Mouse (Mus musculus) kidney, embryonic 15.5 days (tissue): ENCODE data around the gene 4930563M21Rik. TPM values are rescaled to one million over a fixed set of nuclear protein-coding genes. Genes with fewer than 3 reads are reported as not detected.

Experiments used
- ATAC-seq: fragments of 200-750 bp; cut with Nextera tagmentation; replicated peaks from 2 replicates; pipeline ENCODE4 v1.8.0; 2017; ENCODE audit warnings: moderate TSS enrichment; ENCODE audit not compliant: low FRiP score
- H3K27ac ChIP-seq: fragments of 300-500 bp; sonication (generic); 2 replicates; pipeline ENCODE4 v1.5.1; 2015; ENCODE audit warnings: mild to moderate bottlenecking, inconsistent platforms
- H3K27me3 ChIP-seq: fragments of 300-500 bp; sonication (generic); 2 replicates; pipeline ENCODE4 v1.6.1; 2015; ENCODE audit warnings: inconsistent platforms
- H3K36me3 ChIP-seq: fragments of 300-500 bp; sonication (generic); 2 replicates; pipeline ENCODE4 v1.6.1; 2015; ENCODE audit warnings: inconsistent platforms
- H3K4me1 ChIP-seq: fragments of 300-500 bp; sonication (generic); 2 replicates; pipeline ENCODE4 v1.6.1; 2015; ENCODE audit warnings: inconsistent platforms
- H3K4me2 ChIP-seq: fragments of 300-500 bp; sonication (generic); 2 replicates; pipeline ENCODE4 v1.6.1; 2015; ENCODE audit warnings: moderate library complexity, mild to moderate bottlenecking, inconsistent platforms
- H3K4me3 ChIP-seq: fragments of 300-500 bp; sonication (generic); replicated peaks from 2 replicates; pipeline ENCODE4 v1.5.1; 2015; ENCODE audit warnings: mild to moderate bottlenecking, inconsistent platforms
- H3K9ac ChIP-seq: fragments of 300-500 bp; sonication (generic); 2 replicates; pipeline ENCODE4 v1.6.1; 2015; ENCODE audit warnings: mild to moderate bottlenecking, inconsistent platforms
- H3K9me3 ChIP-seq: fragments of 300-500 bp; sonication (generic); replicated peaks from 2 replicates; pipeline ENCODE4 v1.6.1; 2016; ENCODE audit warnings: inconsistent platforms
- WGBS: fragments of 180-500 bp; shearing (Covaris S2); methylation state at CpG from one replicate; pipeline ENCODE4 v1.1.7; 2015; ENCODE audit warnings: mixed read lengths; 5-methylcytosine and 5-hydroxymethylcytosine counted together
- polyA plus RNA-seq: library from polyadenylated mRNA; unstranded; fragments of >200 nt; fragmentation: Nextera tagmentation; extraction: Ambion mirVana; gene quantifications from 2 replicates; pipeline ENCODE4 v1.2.1, GENCODE M21; 2015

Gene 4930563M21Rik
- polyA plus RNA-seq, 1 experiment from 2014 or later: not detected

DNA sequence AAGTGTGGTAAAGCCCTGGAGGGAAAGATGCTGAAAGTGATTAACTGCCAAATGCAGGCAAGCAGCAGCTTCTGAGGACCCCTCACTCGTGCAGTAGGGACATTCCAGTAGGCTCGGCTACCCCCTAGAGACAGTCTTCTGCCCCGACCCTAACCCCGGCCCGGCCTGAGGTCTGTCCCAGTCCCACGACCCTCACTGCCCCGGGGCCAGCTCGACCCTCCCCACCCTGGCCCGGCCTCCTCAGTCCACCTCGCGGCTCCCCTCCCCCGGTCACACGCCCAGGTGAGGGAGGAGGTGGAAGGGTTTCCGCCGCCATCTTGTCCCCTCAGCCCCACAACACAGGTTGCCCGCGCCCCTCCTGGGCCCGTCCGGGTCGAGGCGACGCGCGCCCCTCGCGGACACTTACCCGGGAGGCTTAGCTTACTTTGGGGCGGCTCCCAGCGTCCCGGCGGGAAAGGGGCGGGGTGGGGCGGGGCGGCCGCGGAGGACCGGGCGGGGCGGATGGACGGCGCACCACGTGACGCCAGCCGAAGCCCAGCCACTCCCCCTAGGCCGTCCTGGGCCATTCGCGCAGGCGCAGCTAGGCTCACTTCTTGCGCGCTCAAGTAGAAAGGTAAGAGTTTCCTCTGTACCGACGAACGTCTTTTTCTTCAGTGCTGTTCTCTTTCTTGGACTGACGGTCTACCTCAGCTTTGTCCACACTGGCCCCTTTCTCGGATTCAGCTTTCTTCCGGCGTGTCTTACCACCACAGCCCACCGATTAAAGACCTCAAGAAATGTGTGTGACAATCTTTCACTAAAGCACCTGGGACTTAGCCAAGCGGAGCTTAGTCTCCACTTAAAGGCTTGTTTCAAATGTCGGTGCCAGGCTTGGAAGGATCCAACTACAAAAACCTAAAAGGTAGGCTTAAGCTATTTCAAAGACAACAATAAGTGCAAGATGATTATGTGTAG, 72.4 kb downstream of the 4930563M21Rik start, which contains the start of gene Scaper:
Gene Scaper, minus strand, starts transcription at position 456 of the 954 bp plus-strand sequence.
- ATAC-seq: peak; percentile 98
- WGBS: under 1% methylated on average over 56 of the region's 60 CpGs
- H3K9ac ChIP-seq: peak within 1 kb of the TSS; percentile 75
- H3K4me1 ChIP-seq: peaks cover 28% of the 10 kb centered on the region
- peak within 1 kb of the TSS; percentile 90 for H3K27ac ChIP-seq
- no peaks in the 10 kb centered on the region for H3K27me3 ChIP-seq
- no peaks in the 10 kb centered on the region for H3K9me3 ChIP-seq
- no peaks in the 10 kb centered on the region for H3K36me3 ChIP-seq
- H3K4me3 ChIP-seq: peak within 1 kb of the TSS; percentile 76
- peak within 1 kb of the TSS; percentile 77 for H3K4me2 ChIP-seq

DNA sequence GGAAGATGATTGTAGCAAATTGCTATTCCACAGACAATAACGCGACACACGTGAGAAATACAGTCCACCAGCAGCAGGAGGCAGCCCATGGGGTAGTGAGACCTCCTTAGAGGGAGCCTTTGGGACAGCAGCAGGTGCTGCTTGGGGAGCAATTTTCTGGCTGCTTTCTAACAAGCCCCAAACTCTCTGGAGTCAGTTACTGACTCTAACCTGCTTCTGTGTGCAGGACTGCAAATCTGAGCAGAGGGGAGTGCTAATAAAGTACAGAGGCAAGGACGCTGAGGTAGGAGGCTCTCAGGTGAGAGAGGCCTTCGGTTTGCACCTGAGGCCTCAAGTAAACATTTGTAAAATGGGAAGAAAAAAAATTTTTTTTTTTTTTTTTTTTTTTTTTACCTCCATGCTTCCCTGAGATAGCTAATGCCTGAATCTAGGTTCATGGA, 73.1 kb downstream of the 4930563M21Rik start:
- peak overlapping the region; percentile 77 for H3K4me2 ChIP-seq
- H3K27ac ChIP-seq: peak overlapping the region; percentile 90
- H3K4me1 ChIP-seq: peaks cover 28% of the 10 kb centered on the region
- peak overlapping the region; percentile 75; the same call in 1 of the 2 replicates for H3K9ac ChIP-seq
- no peaks in the 10 kb centered on the region for H3K36me3 ChIP-seq
- H3K9me3 ChIP-seq: no peaks in the 10 kb centered on the region
- no peaks in the 10 kb centered on the region for H3K27me3 ChIP-seq
- ATAC-seq: no peak
- H3K4me3 ChIP-seq: peak overlapping the region; percentile 76
- WGBS: 41% methylated on average over 5 of the region's 5 CpGs

DNA sequence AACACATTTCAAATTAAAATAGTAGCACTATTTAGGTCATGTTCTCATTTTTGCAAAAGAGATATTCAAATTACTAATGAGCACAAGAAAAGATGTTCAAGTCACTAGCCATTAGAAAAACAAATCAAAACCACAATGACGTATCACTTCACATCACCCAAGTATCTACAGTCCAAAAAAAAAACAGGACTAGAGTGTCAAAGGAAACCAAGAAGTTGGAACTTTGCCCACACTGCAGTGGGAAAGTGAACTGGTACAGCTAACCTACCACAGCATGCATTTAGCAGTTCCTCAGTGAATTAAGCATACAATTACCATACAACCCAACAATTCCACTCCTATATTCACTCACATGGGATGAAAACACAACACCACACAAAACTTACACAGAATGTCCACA, 77.9 kb downstream of the 4930563M21Rik start:
- no peaks in the 10 kb centered on the region for H3K36me3 ChIP-seq
- 62% methylated on average over 1 of the region's 1 CpGs for WGBS
- no peak for ATAC-seq

DNA sequence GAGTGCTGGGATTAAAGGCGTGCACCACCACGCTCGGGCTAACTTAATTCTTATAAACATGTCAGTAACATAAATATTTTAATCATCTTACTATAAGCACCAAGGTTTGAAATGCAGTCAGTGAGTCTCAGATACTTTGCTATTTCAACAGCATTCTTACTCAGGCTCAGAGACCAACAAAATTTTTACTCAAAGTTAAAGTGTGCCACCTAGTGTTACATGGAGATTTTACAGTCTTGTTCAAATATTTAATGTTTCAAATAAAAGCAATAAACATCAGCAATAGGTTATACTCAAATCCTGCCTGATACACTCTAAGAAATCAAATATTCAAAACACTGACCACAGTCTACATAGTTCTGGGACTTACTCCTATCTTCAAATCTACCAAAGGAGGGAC, 91.8 kb downstream of the 4930563M21Rik start:
- Histone ChIP-seq H3K4me1 (no peaks in the 10 kb centered on the region), H3K36me3 (no peaks in the 10 kb centered on the region), H3K9me3 (no peaks in the 10 kb centered on the region), H3K9ac (no peak overlapping the region), H3K27ac (no peak overlapping the region), H3K4me2 (no peak overlapping the region), H3K4me3 (no peak overlapping the region), H3K27me3 (no peaks in the 10 kb centered on the region)
- no peak for ATAC-seq
- 66% methylated on average over 3 of the region's 3 CpGs for WGBS

More for the DNA sequence above, 77.9 kb downstream of the 4930563M21Rik start:
- H3K4me3 ChIP-seq: no peak overlapping the region
- no peaks in the 10 kb centered on the region for H3K27me3 ChIP-seq
- peaks cover 6% of the 10 kb centered on the region for H3K4me1 ChIP-seq
- H3K9me3 ChIP-seq: no peaks in the 10 kb centered on the region
- no peak overlapping the region for H3K27ac ChIP-seq
- H3K4me2 ChIP-seq: no peak overlapping the region
- no peak overlapping the region for H3K9ac ChIP-seq

DNA sequence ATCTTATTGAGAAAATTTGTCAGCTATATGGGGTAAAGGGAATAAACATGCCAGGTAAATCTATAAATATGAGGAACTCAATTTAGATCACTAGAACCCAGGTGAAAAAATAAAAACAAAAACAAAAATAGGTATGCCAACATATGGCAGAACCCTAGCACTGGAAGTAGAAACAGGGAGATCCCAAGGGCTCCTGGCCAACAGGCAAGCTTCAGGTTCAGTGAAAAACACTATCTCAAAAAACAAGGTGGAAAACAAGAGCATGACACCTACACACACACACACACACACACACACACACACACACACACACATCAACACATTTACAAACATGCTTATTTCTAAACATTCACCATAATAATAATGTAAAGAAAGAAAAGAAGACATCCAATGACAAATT, 93.6 kb downstream of the 4930563M21Rik start:
- ATAC-seq: no peak
- Histone ChIP-seq H3K4me2 (no peak overlapping the region), H3K4me1 (no peaks in the 10 kb centered on the region), H3K27me3 (no peaks in the 10 kb centered on the region), H3K36me3 (no peaks in the 10 kb centered on the region), H3K9ac (no peak overlapping the region), H3K27ac (no peak overlapping the region), H3K4me3 (no peak overlapping the region), H3K9me3 (no peaks in the 10 kb centered on the region)

Other genes starting within 250 kb of the 4930563M21Rik start
- 9.0 and 9.5 TPM in 2 replicates for gene Scaper, start 72.4 kb downstream of the 4930563M21Rik start, polyA plus RNA-seq
- gene Rcn2, start 31.3 kb upstream of the 4930563M21Rik start, polyA plus RNA-seq: 246 and 252 TPM in 2 replicates
- 1.1 and 1.4 TPM in 2 replicates for gene Pstpip1, start 79.4 kb upstream of the 4930563M21Rik start, polyA plus RNA-seq
- gene Tspan3, start 154.9 kb upstream of the 4930563M21Rik start, polyA plus RNA-seq: 480 and 483 TPM in 2 replicates